Mouse (Mus musculus): ENCODE data around the gene Mafg. TPM values are rescaled to one million over a fixed set of nuclear protein-coding genes. Genes with fewer than 3 reads are reported as not detected.

The Mafg gene
- polyA plus RNA-seq, 1 experiment from 2014 or later = 28.6 TPM

- Histone ChIP-seq H3K9me3 (ENCODE audit: low read depth, low read length) (no peaks in the 10 kb centered on the region), H3K4me1 (ENCODE audit: insufficient read depth) (peaks cover 18% of the 10 kb centered on the region), H3K4me3 (ENCODE audit: low read depth, low read length) (no peak overlapping the region), H3K27ac (ENCODE audit: low read depth) (no peak overlapping the region), H3K9ac (no peak overlapping the region), H3K4me2 (no peak overlapping the region), H3K27me3 (ENCODE audit: insufficient read depth, low read length) (no peaks in the 10 kb centered on the region), H3K36me3 (ENCODE audit: insufficient read depth) (no peaks in the 10 kb centered on the region)
- 86% methylated on average over 5 of the region's 5 CpGs for WGBS
- no peak for DNase-seq
- TF ChIP-seq CTCF (IDR thresholded peaks at IDR 0.05; ENCODE audit: low read depth) = no peak
- no peak for ATAC-seq (ENCODE audit: insufficient read depth)
Measured at GRCm38 (mm10) chr11:120634810-120635209, 1.4 kb upstream of the Mafg start.

GRCm38 (mm10) chr11:120632559-120633519, 561 bp downstream of the Mafg start:
- TF ChIP-seq CTCF (IDR thresholded peaks at IDR 0.05; ENCODE audit: low read depth) = no peak
- peak overlapping the region; percentile 93 for H3K27ac ChIP-seq (ENCODE audit: low read depth)
- H3K4me3 ChIP-seq (ENCODE audit: low read depth, low read length) = peak overlapping the region; percentile 95
- H3K27me3 ChIP-seq (ENCODE audit: insufficient read depth, low read length) = no peaks in the 10 kb centered on the region
- peak; percentile 79 for DNase-seq
- peak overlapping the region; percentile 86 for H3K4me2 ChIP-seq
- H3K9ac ChIP-seq = peak overlapping the region; percentile 91
- no peaks in the 10 kb centered on the region for H3K9me3 ChIP-seq (ENCODE audit: low read depth, low read length)
- under 1% methylated on average over 107 of the region's 116 CpGs for WGBS
- H3K4me1 ChIP-seq (ENCODE audit: insufficient read depth) = peaks cover 19% of the 10 kb centered on the region
- peak; percentile 77 for ATAC-seq (ENCODE audit: insufficient read depth)
- peaks cover 16% of the 10 kb centered on the region for H3K36me3 ChIP-seq (ENCODE audit: insufficient read depth)

- ATAC-seq (ENCODE audit: insufficient read depth) = no peak
- H3K9me3 ChIP-seq (ENCODE audit: low read depth, low read length) = no peaks in the 10 kb centered on the region
- H3K9ac ChIP-seq = peak overlapping the region; percentile 91
- DNase-seq = no peak
- H3K27me3 ChIP-seq (ENCODE audit: insufficient read depth, low read length) = no peaks in the 10 kb centered on the region
- no peak for TF ChIP-seq CTCF (IDR thresholded peaks at IDR 0.05; ENCODE audit: low read depth)
- H3K27ac ChIP-seq (ENCODE audit: low read depth) = peak overlapping the region; percentile 93
- peak overlapping the region; percentile 86 for H3K4me2 ChIP-seq
- H3K4me3 ChIP-seq (ENCODE audit: low read depth, low read length) = peak overlapping the region; percentile 95
- H3K36me3 ChIP-seq (ENCODE audit: insufficient read depth) = peaks cover 26% of the 10 kb centered on the region
- 43% methylated on average over 4 of the region's 4 CpGs for WGBS
- H3K4me1 ChIP-seq (ENCODE audit: insufficient read depth) = peaks cover 19% of the 10 kb centered on the region
Measured at GRCm38 (mm10) chr11:120631726-120632448, 1.5 kb downstream of the Mafg start.

- WGBS = 26% methylated on average over 7 of the region's 7 CpGs
- ATAC-seq (ENCODE audit: insufficient read depth) (no peak), DNase-seq (no peak)
- peak overlapping the region; percentile 15 for H3K4me3 ChIP-seq (ENCODE audit: low read depth, low read length)
- H3K9me3 ChIP-seq (ENCODE audit: low read depth, low read length) = no peaks in the 10 kb centered on the region
- H3K27me3 ChIP-seq (ENCODE audit: insufficient read depth, low read length) = no peaks in the 10 kb centered on the region
- peak overlapping the region; percentile 86 for H3K4me2 ChIP-seq
- peak overlapping the region; percentile 47 for H3K9ac ChIP-seq
- peaks cover 30% of the 10 kb centered on the region for H3K36me3 ChIP-seq (ENCODE audit: insufficient read depth)
- H3K4me1 ChIP-seq (ENCODE audit: insufficient read depth) = peaks cover 19% of the 10 kb centered on the region
- peak overlapping the region; percentile 70 for H3K27ac ChIP-seq (ENCODE audit: low read depth)
- TF ChIP-seq CTCF (IDR thresholded peaks at IDR 0.05; ENCODE audit: low read depth) = no peak
Measured at GRCm38 (mm10) chr11:120630881-120631725, 2.3 kb downstream of the Mafg start.

- H3K36me3 ChIP-seq (ENCODE audit: insufficient read depth) = peaks cover 30% of the 10 kb centered on the region
- peak overlapping the region; percentile 70 for H3K27ac ChIP-seq (ENCODE audit: low read depth)
- H3K9ac ChIP-seq = peak overlapping the region; percentile 47
- H3K4me2 ChIP-seq = peak overlapping the region; percentile 86
- ATAC-seq (ENCODE audit: insufficient read depth) = no peak
- 56% methylated on average over 5 of the region's 5 CpGs for WGBS
- peaks cover 19% of the 10 kb centered on the region for H3K4me1 ChIP-seq (ENCODE audit: insufficient read depth)
- no peaks in the 10 kb centered on the region for H3K9me3 ChIP-seq (ENCODE audit: low read depth, low read length)
- DNase-seq = no peak
- H3K4me3 ChIP-seq (ENCODE audit: low read depth, low read length) = peak overlapping the region; percentile 15
- TF ChIP-seq CTCF (IDR thresholded peaks at IDR 0.05; ENCODE audit: low read depth) = no peak
- no peaks in the 10 kb centered on the region for H3K27me3 ChIP-seq (ENCODE audit: insufficient read depth, low read length)
Measured at GRCm38 (mm10) chr11:120630401-120630871, 3.0 kb downstream of the Mafg start.

- no peak for ATAC-seq (ENCODE audit: insufficient read depth)
- 50% methylated on average over 7 of the region's 7 CpGs for whole genome bisulfite sequencing
- peaks cover 30% of the 10 kb centered on the region for H3K36me3 ChIP-seq (ENCODE audit: insufficient read depth)
- H3K4me2 ChIP-seq = peak overlapping the region; percentile 86
- peak overlapping the region; percentile 47 for H3K9ac ChIP-seq
- H3K9me3 ChIP-seq (ENCODE audit: low read depth, low read length) = no peaks in the 10 kb centered on the region
- H3K4me1 ChIP-seq (ENCODE audit: insufficient read depth) = peaks cover 22% of the 10 kb centered on the region
- peak overlapping the region; percentile 15 for H3K4me3 ChIP-seq (ENCODE audit: low read depth, low read length)
- H3K27me3 ChIP-seq (ENCODE audit: insufficient read depth, low read length) = no peaks in the 10 kb centered on the region
- peak; percentile 39 for DNase-seq
- no peak for TF ChIP-seq CTCF (IDR thresholded peaks at IDR 0.05; ENCODE audit: low read depth)
- peak overlapping the region; percentile 70 for H3K27ac ChIP-seq (ENCODE audit: low read depth)
Measured at GRCm38 (mm10) chr11:120629911-120630310, 3.5 kb downstream of the Mafg start.
